Mouse (Mus musculus): ENCODE measurements around the gene Dctd.
"Not testable (repeated sequence)": the region's sequence is repeated elsewhere in the genome, so short reads cannot be mapped to it uniquely, and the experiment has no call there.

Gene Dctd

GRCm38 (mm10) chr8:48146449-48146848, 47.6 kb downstream of the Dctd start:
- DNase-seq: no peak

GRCm38 (mm10) chr8:48152062-48152738, 53.3 kb downstream of the Dctd start:
- DNase-seq: peak; percentile 66 to 75

GRCm38 (mm10) chr8:48153360-48154121, 54.6 kb downstream of the Dctd start:
- peak; percentile 79 to 85 for DNase-seq

GRCm38 (mm10) chr8:48157718-48158117, 58.8 kb downstream of the Dctd start:
- DNase-seq: no peak

GRCm38 (mm10) chr8:48158560-48159217, 59.8 kb downstream of the Dctd start:
- no peak for DNase-seq

- no peak for DNase-seq
Observed at GRCm38 (mm10) chr8:48177406-48177805, 78.5 kb downstream of the Dctd start.

- DNase-seq: no peak
Observed at GRCm38 (mm10) chr8:48177876-48178275, 79.0 kb downstream of the Dctd start.

GRCm38 (mm10) chr8:48178993-48179392, 80.1 kb downstream of the Dctd start:
- no peak for DNase-seq

GRCm38 (mm10) chr8:48180146-48180545, 81.3 kb downstream of the Dctd start:
- not testable (repeated sequence) for DNase-seq

- DNase-seq: no peak
Observed at GRCm38 (mm10) chr8:48181000-48181399, 82.1 kb downstream of the Dctd start.

GRCm38 (mm10) chr8:48183758-48184157, 84.9 kb downstream of the Dctd start:
- no peak for DNase-seq

GRCm38 (mm10) chr8:48188586-48188985, 89.7 kb downstream of the Dctd start:
- no peak for DNase-seq

GRCm38 (mm10) chr8:48195971-48196370, 97.1 kb downstream of the Dctd start:
- no peak for DNase-seq

GRCm38 (mm10) chr8:48199171-48199570, 100.3 kb downstream of the Dctd start:
- DNase-seq: no peak

- no peak for DNase-seq
Observed at GRCm38 (mm10) chr8:48202632-48203031, 103.7 kb downstream of the Dctd start.
